ENCODE assay signal across 8 mouse cellular contexts in genomic region chr14:104465483-104466235, GRCm38 (mm10). TPM values are rescaled to one million over a fixed set of nuclear protein-coding genes. Genes with fewer than 3 reads are reported as not detected.
A peak's percentile ranks its signal among the peaks of the same experiment; 100 is the strongest.
DNase-seq lines count a peak whose midpoint lies in the region; ATAC-seq and TF ChIP-seq lines count a peak whose summit lies in the region.

No protein-coding gene starts in this region.

- no peaks in the 10 kb centered on the region for H3K9me3 ChIP-seq in kidney, embryonic 14.5 days (ENCODE audit: control insufficient read depth, low read length)
- no peaks in the 10 kb centered on the region for H3K9me3 ChIP-seq in hindbrain, embryonic 11.5 days (ENCODE audit: control insufficient read depth, low read length)
- no peaks in the 10 kb centered on the region for H3K9me3 ChIP-seq in stomach, postnatal 0 days (ENCODE audit: control insufficient read depth, low read length)

- H3K4me3 ChIP-seq in kidney, embryonic 14.5 days (ENCODE audit: low read length) = peak overlapping the region; percentile 24
- peak overlapping the region; percentile 25 for H3K4me3 ChIP-seq in brown adipose tissue, adult 24 weeks (ENCODE audit: insufficient read depth, low read depth, low read length)
- peak overlapping the region; percentile 46 for H3K4me3 ChIP-seq in hindbrain, embryonic 11.5 days (ENCODE audit: low read depth, low read length)
- H3K4me3 ChIP-seq in stomach, postnatal 0 days (ENCODE audit: low read depth, low read length) = peak overlapping the region; percentile 23

- TF ChIP-seq EP300 in stomach, postnatal 0 days (optimal IDR thresholded peaks at IDR 0.05) = no peak

- peak; percentile 28; the same call in 1 of the 2 replicates for TF ChIP-seq CTCF in stomach, postnatal 0 days (IDR thresholded peaks at IDR 0.05; ENCODE audit: low read depth)

- H3K27me3 ChIP-seq in kidney, embryonic 14.5 days (ENCODE audit: control insufficient read depth, insufficient read depth, low read length) = peaks cover 90% of the 10 kb centered on the region
- H3K27me3 ChIP-seq in hindbrain, embryonic 11.5 days (ENCODE audit: control insufficient read depth, insufficient read depth, low read length) = peaks cover 68% of the 10 kb centered on the region
- peaks cover 39% of the 10 kb centered on the region for H3K27me3 ChIP-seq in stomach, postnatal 0 days (ENCODE audit: control insufficient read depth, insufficient read depth, low read length)

- DNase-seq in kidney, adult 11 months = no peak
- peak; percentile 67 for DNase-seq in hindbrain, embryonic 11.5 days (ENCODE audit: low spot score)
- peak; percentile 17 for DNase-seq in lung, postnatal 14 days
- peak; percentile 47 for DNase-seq in stomach, postnatal 0 days (ENCODE audit: low spot score)
- DNase-seq in right cerebral cortex, postnatal 4 days = no peak

- peak overlapping the region; percentile 36 for H3K4me2 ChIP-seq in kidney, embryonic 14.5 days (replicated peaks; ENCODE audit: low read depth, low read length)
- H3K4me2 ChIP-seq in hindbrain, embryonic 11.5 days (replicated peaks; ENCODE audit: low read depth, low read length) = peak overlapping the region; percentile 68
- peak overlapping the region; percentile 78 for H3K4me2 ChIP-seq in stomach, postnatal 0 days (replicated peaks; ENCODE audit: low read depth)

- peaks cover 14% of the 10 kb centered on the region for H3K4me1 ChIP-seq in kidney, embryonic 14.5 days (ENCODE audit: control insufficient read depth, insufficient read depth, low read length)
- no peaks in the 10 kb centered on the region; the same call in 1 of the 2 replicates for H3K4me1 ChIP-seq in brown adipose tissue, adult 24 weeks (ENCODE audit: control insufficient read depth, insufficient read depth, insufficient read length, low read length)
- peaks cover 4% of the 10 kb centered on the region for H3K4me1 ChIP-seq in hindbrain, embryonic 11.5 days (replicated peaks; ENCODE audit: control insufficient read depth, insufficient read depth, low read length)
- peaks cover 3% of the 10 kb centered on the region; the same call in 1 of the 2 replicates for H3K4me1 ChIP-seq in stomach, postnatal 0 days (replicated peaks; ENCODE audit: control insufficient read depth, insufficient read depth)

- no peaks in the 10 kb centered on the region for H3K36me3 ChIP-seq in kidney, embryonic 14.5 days (ENCODE audit: control insufficient read depth, insufficient read depth, low read length)
- no peaks in the 10 kb centered on the region for H3K36me3 ChIP-seq in hindbrain, embryonic 11.5 days (ENCODE audit: control insufficient read depth, insufficient read depth, low read length)
- no peaks in the 10 kb centered on the region for H3K36me3 ChIP-seq in stomach, postnatal 0 days (ENCODE audit: control insufficient read depth, insufficient read depth, low read length)

- H3K9ac ChIP-seq in kidney, embryonic 14.5 days (ENCODE audit: low read depth, low read length) = no peak overlapping the region
- H3K9ac ChIP-seq in hindbrain, embryonic 11.5 days (ENCODE audit: low read depth, low read length) = peak overlapping the region; percentile 23; the same call in 1 of the 2 replicates
- no peak overlapping the region for H3K9ac ChIP-seq in stomach, postnatal 0 days (ENCODE audit: low read length)

- ATAC-seq in kidney, embryonic 14.5 days (ENCODE audit: low FRiP score, low TSS enrichment) = no peak
- ATAC-seq in hindbrain, embryonic 11.5 days (ENCODE audit: low FRiP score) = no peak
- ATAC-seq in stomach, postnatal 0 days (ENCODE audit: low FRiP score, low TSS enrichment) = no peak
- ATAC-seq in erythroid progenitor cell, adult 5-6 weeks (replicated peaks; ENCODE audit: low FRiP score, poor library complexity, severe bottlenecking) = no peak

- H3K27ac ChIP-seq in kidney, embryonic 14.5 days (ENCODE audit: low read depth, low read length) = no peak overlapping the region
- H3K27ac ChIP-seq in brown adipose tissue, adult 24 weeks (replicated peaks; ENCODE audit: low read depth, low read length) = no peak overlapping the region
- no peak overlapping the region for H3K27ac ChIP-seq in hindbrain, embryonic 11.5 days (ENCODE audit: low read depth, low read length)
- H3K27ac ChIP-seq in stomach, postnatal 0 days (replicated peaks) = no peak overlapping the region

- under 1% methylated on average over 64 of the region's 64 CpGs for WGBS in kidney, embryonic 14.5 days
- WGBS in hindbrain, embryonic 11.5 days = under 1% methylated on average over 63 of the region's 64 CpGs
- WGBS in stomach, postnatal 0 days = under 1% methylated on average over 62 of the region's 64 CpGs

RNA-seq across cellular contexts. Expression of gene Pou4f1, which starts 2.1 kb away (rescaled TPM):
- 0.10 and 0.64 TPM in 2 replicates for polyA plus RNA-seq in kidney, embryonic 14.5 days (2014; fragmentation: Nextera tagmentation; extraction: Ambion mirVana)
- polyA plus RNA-seq in brown adipose tissue, adult 24 weeks (2012; ENCODE audit: insufficient read depth, insufficient read length, missing spikeins) = not detected in 2 replicates
- 56.5 and 71.1 TPM in 2 replicates for polyA plus RNA-seq in hindbrain, embryonic 11.5 days (2014; fragmentation: Nextera tagmentation; extraction: Ambion mirVana)
- polyA plus RNA-seq in stomach, postnatal 0 days (2015; fragmentation: Nextera tagmentation; extraction: Ambion mirVana) = 0.19 and 0.41 TPM in 2 replicates
- total RNA-seq in erythroid progenitor cell, adult 5-6 weeks (2015; ENCODE audit: low replicate concordance) = not detected in 2 replicates
- not detected in 2 replicates for total RNA-seq in erythroid progenitor cell, adult 5-6 weeks (2017; ENCODE audit: low replicate concordance)

RNA-seq across cellular contexts. Expression of gene Rnf219, which starts 56.8 kb away (rescaled TPM):
- 27.4 and 37.2 TPM in 2 replicates for polyA plus RNA-seq in kidney, embryonic 14.5 days (2014; fragmentation: Nextera tagmentation; extraction: Ambion mirVana)
- 1.5 and 2.0 TPM in 2 replicates for polyA plus RNA-seq in brown adipose tissue, adult 24 weeks (2012; ENCODE audit: insufficient read depth, insufficient read length, missing spikeins)
- polyA plus RNA-seq in hindbrain, embryonic 11.5 days (2014; fragmentation: Nextera tagmentation; extraction: Ambion mirVana) = 39.5 and 44.0 TPM in 2 replicates
- polyA plus RNA-seq in stomach, postnatal 0 days (2015; fragmentation: Nextera tagmentation; extraction: Ambion mirVana) = 10.7 and 12.3 TPM in 2 replicates
- total RNA-seq in erythroid progenitor cell, adult 5-6 weeks (2015; ENCODE audit: low replicate concordance) = 0.36 and 2.5 TPM in 2 replicates
- 2.6 and 29.0 TPM in 2 replicates for total RNA-seq in erythroid progenitor cell, adult 5-6 weeks (2017; ENCODE audit: low replicate concordance)

Comparison
In these comparisons a context has a peak if more than half of its experiments do, and no peak if none do; other contexts are left out.
1. DNase-seq: peak in hindbrain, embryonic 11.5 days (single experiment), lung, postnatal 14 days (single experiment) and stomach, postnatal 0 days (single experiment); none in kidney, adult 11 months (single experiment) and right cerebral cortex, postnatal 4 days (single experiment).
2. RNA of gene Pou4f1, which starts 2.1 kb away (polyA plus RNA-seq): 56.5 to 71.1 TPM in hindbrain, embryonic 11.5 days; 0.10 to 0.64 TPM in kidney, embryonic 14.5 days, 0.19 to 0.41 TPM in stomach, postnatal 0 days and not detected in brown adipose tissue, adult 24 weeks; every median in the first group is over 10 times any median in the second.
3. Peak in every context shown above with its lines, with median percentiles within 50 percentile points of each other: H3K4me2 ChIP-seq and H3K4me3 ChIP-seq.